Mouse (Mus musculus): ENCODE measurements around the gene Rnase9. TPM values are rescaled to one million over a fixed set of nuclear protein-coding genes. Genes with fewer than 3 reads are reported as not detected.

Rnase9 gene
- not detected in 2 replicates for polyA plus RNA-seq (2014; fragmentation: Nextera tagmentation; extraction: Ambion mirVana)

DNA sequence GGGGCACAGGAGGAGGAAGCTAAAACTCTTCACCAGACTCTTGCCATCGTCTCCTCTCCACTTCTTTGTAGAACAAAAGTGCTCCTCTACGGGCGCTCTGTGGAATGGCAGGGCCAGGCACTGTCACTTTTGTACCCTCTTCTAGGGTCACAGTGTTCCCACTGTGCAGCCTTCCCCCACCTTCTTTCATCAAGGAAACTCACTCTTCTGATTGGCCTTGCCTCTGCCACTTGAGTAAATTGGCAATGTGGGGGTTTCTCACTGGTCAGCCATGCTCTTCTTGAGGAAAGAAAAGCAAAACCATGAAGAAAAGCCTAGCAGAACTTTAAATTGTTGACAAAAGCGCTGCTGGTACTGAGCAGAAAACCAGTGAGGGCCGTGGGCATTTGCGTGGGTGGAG lies at the start of gene Rnase9:
TSS of gene Rnase9 (minus strand) at position 101 of the 400 bp plus-strand sequence.
- H3K4me2 ChIP-seq (ENCODE audit: low read depth) = no peak within 1 kb of the TSS
- 78% methylated on average over 6 of the region's 6 CpGs for WGBS
- no peak within 1 kb of the TSS for H3K27ac ChIP-seq (ENCODE audit: low read depth, low read length)
- no peak within 1 kb of the TSS for H3K4me3 ChIP-seq (ENCODE audit: low read depth, low read length)
- no peaks in the 10 kb centered on the region for H3K27me3 ChIP-seq (ENCODE audit: control insufficient read depth, insufficient read depth, low read length)
- ATAC-seq (ENCODE audit: insufficient read depth, low FRiP score, low TSS enrichment) (no peak), DNase-seq (ENCODE audit: low spot score) (no peak)
- H3K4me1 ChIP-seq (ENCODE audit: control insufficient read depth, insufficient read depth, low read length) = no peaks in the 10 kb centered on the region
- H3K9me3 ChIP-seq (ENCODE audit: control insufficient read depth, low read length) = no peaks in the 10 kb centered on the region
- no peak within 1 kb of the TSS for H3K9ac ChIP-seq (ENCODE audit: low read length)
- no peaks in the 10 kb centered on the region for H3K36me3 ChIP-seq (ENCODE audit: control insufficient read depth, insufficient read depth, low read length)

DNA sequence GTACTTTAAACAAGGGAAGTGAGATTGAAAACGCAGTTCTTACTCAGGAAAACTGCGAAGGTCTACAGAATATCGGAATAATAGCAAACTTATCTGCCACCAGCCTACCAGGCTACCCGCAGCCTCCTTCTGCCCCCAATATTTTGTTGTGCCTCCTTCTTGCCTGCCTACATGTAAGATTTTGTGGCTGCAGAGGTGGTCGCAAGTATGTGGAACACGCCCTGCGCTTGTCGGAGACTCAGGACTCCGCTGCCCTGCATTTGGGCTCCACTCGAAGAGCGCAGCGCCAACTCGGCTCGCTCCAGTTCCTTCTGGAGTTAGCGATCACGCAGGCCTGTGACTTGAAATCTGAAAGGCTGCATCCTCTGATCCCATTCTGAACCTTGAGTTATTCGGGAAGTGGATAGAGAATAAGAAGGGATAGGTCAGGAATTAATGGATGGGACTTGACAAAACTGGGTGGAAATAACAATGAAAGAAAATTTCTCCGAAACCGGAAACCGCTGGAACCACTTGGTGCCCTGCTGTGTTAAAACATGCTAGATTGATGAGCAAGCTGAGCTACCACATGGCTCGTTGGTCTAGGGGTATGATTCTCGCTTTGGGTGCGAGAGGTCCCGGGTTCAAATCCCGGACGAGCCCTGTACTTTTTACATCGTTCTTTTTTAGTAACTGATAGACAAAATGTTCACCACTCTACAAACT lies 48.6 kb upstream of the Rnase9 start:
- Histone ChIP-seq H3K27ac (ENCODE audit: low read depth, low read length) (peak overlapping the region; percentile 70; the same call in 1 of the 2 replicates), H3K4me3 (ENCODE audit: low read depth, low read length) (peak overlapping the region; percentile 68), H3K4me2 (ENCODE audit: low read depth) (peak overlapping the region; percentile 68), H3K36me3 (ENCODE audit: control insufficient read depth, insufficient read depth, low read length) (no peaks in the 10 kb centered on the region), H3K27me3 (ENCODE audit: control insufficient read depth, insufficient read depth, low read length) (no peaks in the 10 kb centered on the region), H3K9ac (ENCODE audit: low read length) (peak overlapping the region; percentile 39), H3K9me3 (ENCODE audit: control insufficient read depth, low read length) (no peaks in the 10 kb centered on the region), H3K4me1 (ENCODE audit: control insufficient read depth, insufficient read depth, low read length) (peaks cover 2% of the 10 kb centered on the region; the same call in 1 of the 2 replicates)
- peak; percentile 54 for ATAC-seq (ENCODE audit: insufficient read depth, low FRiP score, low TSS enrichment)
- DNase-seq (ENCODE audit: low spot score) = peak; percentile 85
- 0% methylated on average over 27 of the region's 27 CpGs for WGBS

- no peak for DNase-seq (ENCODE audit: low spot score)
- Histone ChIP-seq H3K9ac (ENCODE audit: low read length) (peak overlapping the region; percentile 39), H3K4me2 (ENCODE audit: low read depth) (peak overlapping the region; percentile 68), H3K4me3 (ENCODE audit: low read depth, low read length) (peak overlapping the region; percentile 68), H3K27me3 (ENCODE audit: control insufficient read depth, insufficient read depth, low read length) (no peaks in the 10 kb centered on the region), H3K27ac (ENCODE audit: low read depth, low read length) (0 out of 2 replicates have a peak overlapping the region, but pooled peaks have one; percentile 70), H3K9me3 (ENCODE audit: control insufficient read depth, low read length) (no peaks in the 10 kb centered on the region), H3K36me3 (ENCODE audit: control insufficient read depth, insufficient read depth, low read length) (no peaks in the 10 kb centered on the region), H3K4me1 (ENCODE audit: control insufficient read depth, insufficient read depth, low read length) (peaks cover 2% of the 10 kb centered on the region; the same call in 1 of the 2 replicates)
- WGBS = 0% methylated on average over 15 of the region's 15 CpGs
- no peak for ATAC-seq (ENCODE audit: insufficient read depth, low FRiP score, low TSS enrichment)
These were observed 48.0 kb upstream of the Rnase9 start for GRCm38 (mm10) chr14:51089674-51090076.

GRCm38 (mm10) chr14:51088970-51089673 lies 47.5 kb upstream of the Rnase9 start:
- under 1% methylated on average over 34 of the region's 34 CpGs for WGBS
- peak overlapping the region; percentile 59 for H3K9ac ChIP-seq (ENCODE audit: low read length)
- peak overlapping the region; percentile 76 for H3K4me2 ChIP-seq (ENCODE audit: low read depth)
- ATAC-seq (ENCODE audit: insufficient read depth, low FRiP score, low TSS enrichment) (peak; percentile 94), DNase-seq (ENCODE audit: low spot score) (peak; percentile 94)
- 0 out of 2 replicates have a peak overlapping the region, but pooled peaks have one; percentile 70 for H3K27ac ChIP-seq (ENCODE audit: low read depth, low read length)
- H3K4me3 ChIP-seq (ENCODE audit: low read depth, low read length) = peak overlapping the region; percentile 68
- H3K27me3 ChIP-seq (ENCODE audit: control insufficient read depth, insufficient read depth, low read length) = no peaks in the 10 kb centered on the region
- H3K4me1 ChIP-seq (ENCODE audit: control insufficient read depth, insufficient read depth, low read length) = peaks cover 2% of the 10 kb centered on the region; the same call in 1 of the 2 replicates
- H3K36me3 ChIP-seq (ENCODE audit: control insufficient read depth, insufficient read depth, low read length) = no peaks in the 10 kb centered on the region
- no peaks in the 10 kb centered on the region for H3K9me3 ChIP-seq (ENCODE audit: control insufficient read depth, low read length)

- Histone ChIP-seq H3K36me3 (ENCODE audit: control insufficient read depth, insufficient read depth, low read length) (no peaks in the 10 kb centered on the region), H3K27ac (ENCODE audit: low read depth, low read length) (0 out of 2 replicates have a peak overlapping the region, but pooled peaks have one; percentile 44), H3K4me3 (ENCODE audit: low read depth, low read length) (peak overlapping the region; percentile 68), H3K4me1 (ENCODE audit: control insufficient read depth, insufficient read depth, low read length) (peaks cover 7% of the 10 kb centered on the region), H3K9me3 (ENCODE audit: control insufficient read depth, low read length) (no peaks in the 10 kb centered on the region), H3K27me3 (ENCODE audit: control insufficient read depth, insufficient read depth, low read length) (no peaks in the 10 kb centered on the region; the same call in 1 of the 2 replicates), H3K4me2 (ENCODE audit: low read depth) (peak overlapping the region; percentile 76), H3K9ac (ENCODE audit: low read length) (peak overlapping the region; percentile 59)
- DNase-seq (ENCODE audit: low spot score) (peak; percentile 82), ATAC-seq (ENCODE audit: insufficient read depth, low FRiP score, low TSS enrichment) (peak; percentile 42)
- WGBS = under 1% methylated on average over 23 of the region's 23 CpGs
These were observed 46.7 kb upstream of the Rnase9 start for GRCm38 (mm10) chr14:51088166-51088969.

DNA sequence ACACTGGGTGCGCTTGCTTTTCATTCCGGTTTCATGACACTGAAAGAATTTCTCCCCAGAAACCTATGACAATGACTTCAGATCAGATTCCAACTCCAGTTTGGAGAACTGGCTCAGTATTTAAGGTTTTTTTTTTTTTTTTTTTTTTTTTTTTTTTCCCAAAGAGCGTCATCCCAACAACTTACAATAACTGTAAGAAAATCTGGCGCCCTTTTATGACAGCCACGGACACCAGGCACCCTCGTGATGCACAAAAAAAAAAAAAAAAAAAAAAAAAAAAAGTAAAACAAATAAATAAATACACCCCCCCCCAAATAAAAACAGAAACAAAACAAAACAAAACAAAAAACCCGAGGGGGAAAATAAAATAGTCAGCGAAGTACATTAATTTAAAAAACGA lies 46.1 kb upstream of the Rnase9 start:
- Histone ChIP-seq H3K9ac (ENCODE audit: low read length) (no peak overlapping the region), H3K4me2 (ENCODE audit: low read depth) (peak overlapping the region; percentile 76), H3K27ac (ENCODE audit: low read depth, low read length) (no peak overlapping the region), H3K27me3 (ENCODE audit: control insufficient read depth, insufficient read depth, low read length) (no peaks in the 10 kb centered on the region; the same call in 1 of the 2 replicates), H3K4me1 (ENCODE audit: control insufficient read depth, insufficient read depth, low read length) (peaks cover 9% of the 10 kb centered on the region), H3K4me3 (ENCODE audit: low read depth, low read length) (peak overlapping the region; percentile 68), H3K9me3 (ENCODE audit: control insufficient read depth, low read length) (no peaks in the 10 kb centered on the region), H3K36me3 (ENCODE audit: control insufficient read depth, insufficient read depth, low read length) (no peaks in the 10 kb centered on the region)
- 4% methylated on average over 9 of the region's 9 CpGs for WGBS
- no peak for DNase-seq (ENCODE audit: low spot score)
- ATAC-seq (ENCODE audit: insufficient read depth, low FRiP score, low TSS enrichment) = no peak

- H3K27me3 ChIP-seq (ENCODE audit: control insufficient read depth, insufficient read depth, low read length) = no peaks in the 10 kb centered on the region; the same call in 1 of the 2 replicates
- 85% methylated on average over 4 of the region's 4 CpGs for WGBS
- no peak for DNase-seq (ENCODE audit: low spot score)
- H3K9ac ChIP-seq (ENCODE audit: low read length) = no peak overlapping the region
- no peak overlapping the region for H3K4me3 ChIP-seq (ENCODE audit: low read depth, low read length)
- H3K4me2 ChIP-seq (ENCODE audit: low read depth) = no peak overlapping the region
- no peaks in the 10 kb centered on the region for H3K36me3 ChIP-seq (ENCODE audit: control insufficient read depth, insufficient read depth, low read length)
- H3K27ac ChIP-seq (ENCODE audit: low read depth, low read length) = no peak overlapping the region
- peaks cover 9% of the 10 kb centered on the region for H3K4me1 ChIP-seq (ENCODE audit: control insufficient read depth, insufficient read depth, low read length)
- H3K9me3 ChIP-seq (ENCODE audit: control insufficient read depth, low read length) = no peaks in the 10 kb centered on the region
- ATAC-seq (ENCODE audit: insufficient read depth, low FRiP score, low TSS enrichment) = no peak
These were observed 44.2 kb upstream of the Rnase9 start for GRCm38 (mm10) chr14:51085911-51086310.

DNA sequence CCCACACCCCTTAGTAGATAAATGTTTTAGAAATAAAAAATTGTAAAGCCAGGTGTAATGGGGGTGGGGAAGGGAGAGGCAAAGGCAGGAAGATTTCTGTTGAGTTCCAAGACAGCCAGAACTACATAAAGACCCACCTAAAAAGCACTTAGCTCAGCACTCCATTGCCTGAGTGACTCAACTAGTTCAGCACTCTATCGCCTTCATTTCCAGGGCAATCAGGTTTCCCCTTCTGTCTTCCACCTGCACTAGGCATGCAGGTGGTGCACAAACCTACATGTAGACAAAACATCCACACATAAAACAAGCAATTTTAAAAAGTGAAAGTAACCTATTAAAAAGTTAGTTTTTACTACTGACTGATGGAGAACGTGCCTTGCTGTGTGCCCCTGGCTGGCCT lies 43.4 kb upstream of the Rnase9 start:
- peaks cover 9% of the 10 kb centered on the region for H3K4me1 ChIP-seq (ENCODE audit: control insufficient read depth, insufficient read depth, low read length)

More for the DNA sequence above, 43.4 kb upstream of the Rnase9 start:
- DNase-seq (ENCODE audit: low spot score) (no peak), ATAC-seq (ENCODE audit: insufficient read depth, low FRiP score, low TSS enrichment) (no peak)
- H3K4me2 ChIP-seq (ENCODE audit: low read depth) = no peak overlapping the region
- no peaks in the 10 kb centered on the region for H3K9me3 ChIP-seq (ENCODE audit: control insufficient read depth, low read length)
- no peak overlapping the region for H3K27ac ChIP-seq (ENCODE audit: low read depth, low read length)
- H3K4me3 ChIP-seq (ENCODE audit: low read depth, low read length) = no peak overlapping the region
- 78% methylated on average over 2 of the region's 2 CpGs for WGBS
- no peak overlapping the region for H3K9ac ChIP-seq (ENCODE audit: low read length)
- no peaks in the 10 kb centered on the region; the same call in 1 of the 2 replicates for H3K27me3 ChIP-seq (ENCODE audit: control insufficient read depth, insufficient read depth, low read length)
- no peaks in the 10 kb centered on the region for H3K36me3 ChIP-seq (ENCODE audit: control insufficient read depth, insufficient read depth, low read length)

Measured in neural tube, embryonic 11.5 days (tissue).